Mouse (Mus musculus): ENCODE data around the gene Ppp1r16b. TPM values are rescaled to one million over a fixed set of nuclear protein-coding genes. Genes with fewer than 3 reads are reported as not detected.
"Not testable (repeated sequence)": the region's sequence is repeated elsewhere in the genome, so short reads cannot be mapped to it uniquely, and the experiment has no call there.

Gene Ppp1r16b
- polyA plus RNA-seq, 1 experiment from 2014 or later, result 2.8 TPM

DNA sequence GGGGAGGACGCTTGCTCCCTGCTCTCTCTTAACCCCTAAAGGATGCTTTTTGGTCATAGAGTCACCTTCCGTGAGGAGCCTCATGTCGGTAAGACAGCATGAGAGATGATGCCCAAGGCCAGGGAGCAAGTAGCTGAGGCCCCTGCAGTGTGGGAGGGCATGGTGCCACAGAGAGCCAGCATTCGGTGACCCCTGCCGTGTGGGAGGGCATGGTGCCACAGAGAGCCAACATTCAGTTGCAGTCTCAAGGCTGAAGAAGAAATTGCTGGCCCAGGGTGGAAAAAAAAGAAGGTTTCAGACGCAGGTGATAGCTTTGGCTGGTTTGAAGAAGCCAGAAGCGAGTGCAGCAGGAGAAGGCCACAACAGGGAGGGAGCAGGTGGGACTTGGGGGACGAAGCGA is 67.3 kb downstream of the Ppp1r16b start:
- Histone ChIP-seq H3K27me3 (ENCODE audit: control insufficient read depth, insufficient read depth, low read length) (no peaks in the 10 kb centered on the region), H3K9me3 (ENCODE audit: control insufficient read depth, low read length) (no peaks in the 10 kb centered on the region), H3K9ac (ENCODE audit: low read length) (no peak overlapping the region), H3K4me1 (replicated peaks; ENCODE audit: control insufficient read depth, insufficient read depth, low read length) (no peaks in the 10 kb centered on the region), H3K27ac (ENCODE audit: low read depth, low read length) (no peak overlapping the region), H3K4me3 (ENCODE audit: low read depth, low read length) (no peak overlapping the region), H3K36me3 (ENCODE audit: control insufficient read depth, insufficient read depth, low read length) (no peaks in the 10 kb centered on the region), H3K4me2 (ENCODE audit: low read depth, low read length, severe bottlenecking) (no peak overlapping the region)
- ATAC-seq (replicated peaks; ENCODE audit: low FRiP score) (no peak), DNase-seq (ENCODE audit: low spot score) (no peak)
- WGBS, result 85% methylated on average over 9 of the region's 9 CpGs

DNA sequence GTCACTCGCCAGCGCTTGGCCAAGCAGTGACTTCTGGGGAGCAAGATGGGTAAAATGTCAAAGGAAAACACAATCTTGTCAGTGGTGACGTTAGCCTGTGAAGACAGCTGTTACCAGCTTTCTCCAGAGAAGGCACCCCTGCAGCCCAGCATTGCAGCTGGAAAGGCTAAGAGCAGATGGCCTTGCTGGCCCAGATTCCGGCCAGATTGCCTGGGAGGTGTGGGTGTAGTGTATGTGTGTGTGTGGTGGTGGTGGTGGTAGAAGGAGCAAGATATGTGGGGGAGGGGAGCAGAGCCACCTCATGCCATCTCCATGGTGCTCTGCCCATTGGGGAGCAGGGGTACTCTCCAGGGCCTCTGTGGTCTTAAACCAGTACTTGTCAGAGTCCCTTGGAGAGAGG is 67.9 kb downstream of the Ppp1r16b start:
- Histone ChIP-seq H3K36me3 (ENCODE audit: control insufficient read depth, insufficient read depth, low read length) (no peaks in the 10 kb centered on the region), H3K4me1 (replicated peaks; ENCODE audit: control insufficient read depth, insufficient read depth, low read length) (no peaks in the 10 kb centered on the region), H3K9ac (ENCODE audit: low read length) (no peak overlapping the region), H3K4me3 (ENCODE audit: low read depth, low read length) (no peak overlapping the region), H3K27me3 (ENCODE audit: control insufficient read depth, insufficient read depth, low read length) (no peaks in the 10 kb centered on the region), H3K4me2 (ENCODE audit: low read depth, low read length, severe bottlenecking) (no peak overlapping the region), H3K27ac (ENCODE audit: low read depth, low read length) (no peak overlapping the region), H3K9me3 (ENCODE audit: control insufficient read depth, low read length) (no peaks in the 10 kb centered on the region)
- WGBS, result 92% methylated on average over 4 of the region's 4 CpGs
- no peak for ATAC-seq (replicated peaks; ENCODE audit: low FRiP score)
- DNase-seq (ENCODE audit: low spot score), result no peak

DNA sequence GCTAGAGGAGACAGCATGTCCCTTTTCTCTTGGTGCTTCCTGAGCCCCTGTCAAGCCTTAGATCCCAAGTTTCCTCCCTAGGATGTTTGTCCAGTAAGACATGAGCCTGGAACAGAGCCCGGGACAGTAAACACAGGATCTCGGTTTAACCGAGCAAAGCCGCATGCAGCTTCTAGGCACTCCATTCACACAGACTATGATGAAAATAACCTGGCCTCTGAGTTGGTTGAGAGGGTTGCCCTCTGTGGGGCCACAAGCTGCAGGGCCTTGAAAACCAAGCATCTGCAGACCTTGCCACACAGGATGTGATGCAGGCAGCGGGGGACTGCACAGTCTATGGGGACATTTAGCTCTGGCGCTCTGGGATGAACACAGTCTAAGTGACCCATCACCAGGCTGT is 68.7 kb downstream of the Ppp1r16b start:
- Histone ChIP-seq H3K36me3 (ENCODE audit: control insufficient read depth, insufficient read depth, low read length) (no peaks in the 10 kb centered on the region), H3K9me3 (ENCODE audit: control insufficient read depth, low read length) (no peaks in the 10 kb centered on the region), H3K4me2 (ENCODE audit: low read depth, low read length, severe bottlenecking) (no peak overlapping the region), H3K27ac (ENCODE audit: low read depth, low read length) (no peak overlapping the region), H3K27me3 (ENCODE audit: control insufficient read depth, insufficient read depth, low read length) (no peaks in the 10 kb centered on the region), H3K9ac (ENCODE audit: low read length) (no peak overlapping the region), H3K4me3 (ENCODE audit: low read depth, low read length) (no peak overlapping the region), H3K4me1 (replicated peaks; ENCODE audit: control insufficient read depth, insufficient read depth, low read length) (no peaks in the 10 kb centered on the region)
- DNase-seq (ENCODE audit: low spot score), result no peak
- 91% methylated on average over 6 of the region's 6 CpGs for WGBS
- ATAC-seq (replicated peaks; ENCODE audit: low FRiP score), result no peak

DNA sequence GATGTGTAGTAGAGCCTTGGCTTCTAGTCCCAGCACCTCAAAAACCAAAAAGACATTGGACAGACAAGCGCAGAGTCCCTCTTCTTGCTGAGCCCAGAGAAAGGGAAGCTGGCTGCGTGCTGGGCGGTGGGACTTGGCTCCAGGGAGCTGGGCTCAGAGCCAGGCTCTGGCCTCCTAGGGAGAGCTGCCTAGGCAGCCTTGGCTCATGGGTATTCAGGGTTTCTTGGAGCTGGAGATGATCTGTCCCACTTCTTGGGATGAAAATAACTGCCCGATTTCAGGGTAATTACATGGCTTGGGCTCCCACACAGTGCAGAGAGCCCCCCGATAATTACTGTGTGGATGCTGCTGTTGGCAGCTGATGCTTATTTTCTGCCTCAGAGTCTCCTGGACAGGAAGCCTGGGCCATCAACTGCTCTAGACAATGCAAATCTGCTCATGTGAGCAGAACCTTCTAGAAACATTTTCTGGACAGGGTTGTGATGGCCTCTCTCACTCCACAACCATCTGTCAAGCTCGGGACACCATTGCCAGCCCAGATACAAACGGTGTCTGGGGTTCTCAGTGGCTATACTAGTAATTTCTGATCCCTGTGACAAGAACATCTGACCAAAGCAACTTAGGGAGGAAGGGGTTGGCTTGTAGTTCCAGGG is 69.4 kb downstream of the Ppp1r16b start:
- 96% methylated on average over 7 of the region's 7 CpGs for WGBS
- ATAC-seq (replicated peaks; ENCODE audit: low FRiP score) (no peak), DNase-seq (ENCODE audit: low spot score) (no peak)
- Histone ChIP-seq H3K4me2 (ENCODE audit: low read depth, low read length, severe bottlenecking) (no peak overlapping the region), H3K9me3 (ENCODE audit: control insufficient read depth, low read length) (no peaks in the 10 kb centered on the region), H3K9ac (ENCODE audit: low read length) (no peak overlapping the region), H3K36me3 (ENCODE audit: control insufficient read depth, insufficient read depth, low read length) (no peaks in the 10 kb centered on the region), H3K27ac (ENCODE audit: low read depth, low read length) (no peak overlapping the region), H3K4me1 (replicated peaks; ENCODE audit: control insufficient read depth, insufficient read depth, low read length) (no peaks in the 10 kb centered on the region), H3K27me3 (ENCODE audit: control insufficient read depth, insufficient read depth, low read length) (no peaks in the 10 kb centered on the region), H3K4me3 (ENCODE audit: low read depth, low read length) (no peak overlapping the region)

DNA sequence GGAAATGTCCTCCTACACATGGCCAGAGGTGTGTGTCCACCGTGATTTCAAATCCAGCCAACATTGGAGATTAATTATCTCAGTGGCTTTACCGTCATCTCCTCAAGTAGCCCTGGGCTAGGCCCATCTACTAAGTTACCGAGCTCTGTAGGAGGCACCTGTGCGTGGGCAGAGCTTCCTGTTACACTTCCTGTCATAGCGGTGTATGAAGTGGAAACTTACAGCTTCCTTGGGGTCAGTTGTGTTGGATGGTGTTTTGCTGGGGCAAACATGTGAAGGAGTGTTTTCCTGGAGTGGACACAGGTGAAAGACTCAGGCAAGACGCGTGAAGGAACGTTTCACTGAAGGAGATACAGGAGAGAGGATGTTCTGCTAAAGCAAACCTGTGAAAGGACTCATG is 70.1 kb downstream of the Ppp1r16b start:
- H3K27ac ChIP-seq (ENCODE audit: low read depth, low read length), result no peak overlapping the region
- no peak overlapping the region for H3K4me3 ChIP-seq (ENCODE audit: low read depth, low read length)
- DNase-seq (ENCODE audit: low spot score) (no peak), ATAC-seq (replicated peaks; ENCODE audit: low FRiP score) (no peak)
- H3K9me3 ChIP-seq (ENCODE audit: control insufficient read depth, low read length), result no peaks in the 10 kb centered on the region
- H3K36me3 ChIP-seq (ENCODE audit: control insufficient read depth, insufficient read depth, low read length), result no peaks in the 10 kb centered on the region
- no peak overlapping the region for H3K4me2 ChIP-seq (ENCODE audit: low read depth, low read length, severe bottlenecking)
- no peak overlapping the region for H3K9ac ChIP-seq (ENCODE audit: low read length)
- H3K4me1 ChIP-seq (replicated peaks; ENCODE audit: control insufficient read depth, insufficient read depth, low read length), result no peaks in the 10 kb centered on the region
- no peaks in the 10 kb centered on the region for H3K27me3 ChIP-seq (ENCODE audit: control insufficient read depth, insufficient read depth, low read length)
- WGBS, result 91% methylated on average over 8 of the region's 8 CpGs

DNA sequence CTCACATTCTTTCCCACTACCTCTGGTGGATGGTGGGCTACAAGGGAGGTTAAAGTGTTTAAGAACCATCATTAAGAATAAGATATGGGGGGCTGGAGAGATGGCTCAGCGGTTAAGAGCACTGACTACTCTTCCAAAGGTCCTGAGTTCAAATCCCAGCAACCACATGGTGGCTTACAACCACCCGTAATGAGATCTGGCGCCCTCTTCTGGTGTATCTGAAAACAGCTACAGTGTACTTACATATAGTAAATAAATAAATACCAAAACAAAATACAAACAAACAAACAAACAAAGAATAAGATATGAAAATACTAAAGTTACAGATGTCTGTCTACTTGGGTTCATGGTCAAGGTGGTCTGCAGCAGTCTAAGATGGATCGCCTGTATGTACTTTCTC is 71.0 kb downstream of the Ppp1r16b start:
- not testable (repeated sequence) for H3K9me3 ChIP-seq (ENCODE audit: control insufficient read depth, low read length); DNase-seq (ENCODE audit: low spot score); H3K27ac ChIP-seq (ENCODE audit: low read depth, low read length); H3K4me3 ChIP-seq (ENCODE audit: low read depth, low read length); ATAC-seq (replicated peaks; ENCODE audit: low FRiP score); H3K4me1 ChIP-seq (replicated peaks; ENCODE audit: control insufficient read depth, insufficient read depth, low read length); H3K27me3 ChIP-seq (ENCODE audit: control insufficient read depth, insufficient read depth, low read length); H3K4me2 ChIP-seq (ENCODE audit: low read depth, low read length, severe bottlenecking); H3K36me3 ChIP-seq (ENCODE audit: control insufficient read depth, insufficient read depth, low read length); H3K9ac ChIP-seq (ENCODE audit: low read length)
- WGBS, result 85% methylated on average over 4 of the region's 4 CpGs

DNA sequence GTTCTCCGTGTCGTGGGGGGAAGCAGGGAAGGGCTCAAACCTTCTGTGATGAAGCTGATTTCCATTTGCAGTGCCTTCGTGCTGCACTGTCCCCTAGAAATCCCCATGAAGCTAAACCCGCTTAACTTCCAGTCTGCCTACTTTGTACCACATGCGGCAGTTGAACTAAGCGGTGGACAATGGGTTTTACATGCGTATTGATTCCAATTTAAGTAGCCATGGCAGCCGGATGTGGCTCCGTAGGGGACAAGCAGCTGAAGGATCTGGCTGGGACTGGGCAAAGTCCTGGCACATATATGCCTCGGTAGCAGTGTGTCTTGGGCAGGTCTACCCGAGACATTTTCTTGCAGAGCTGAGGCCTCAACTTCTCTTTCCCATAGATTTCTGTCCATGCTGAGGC is 73.4 kb downstream of the Ppp1r16b start:
- H3K27ac ChIP-seq (ENCODE audit: low read depth, low read length), result no peak overlapping the region
- no peak for ATAC-seq (replicated peaks; ENCODE audit: low FRiP score)
- no peak overlapping the region for H3K9ac ChIP-seq (ENCODE audit: low read length)
- H3K4me2 ChIP-seq (ENCODE audit: low read depth, low read length, severe bottlenecking), result no peak overlapping the region
- DNase-seq (ENCODE audit: low spot score), result no peak
- H3K4me3 ChIP-seq (ENCODE audit: low read depth, low read length), result no peak overlapping the region
- 73% methylated on average over 11 of the region's 11 CpGs for WGBS
- no peaks in the 10 kb centered on the region for H3K9me3 ChIP-seq (ENCODE audit: control insufficient read depth, low read length)
- no peaks in the 10 kb centered on the region for H3K27me3 ChIP-seq (ENCODE audit: control insufficient read depth, insufficient read depth, low read length)
- H3K36me3 ChIP-seq (ENCODE audit: control insufficient read depth, insufficient read depth, low read length), result no peaks in the 10 kb centered on the region
- H3K4me1 ChIP-seq (replicated peaks; ENCODE audit: control insufficient read depth, insufficient read depth, low read length), result no peaks in the 10 kb centered on the region

DNA sequence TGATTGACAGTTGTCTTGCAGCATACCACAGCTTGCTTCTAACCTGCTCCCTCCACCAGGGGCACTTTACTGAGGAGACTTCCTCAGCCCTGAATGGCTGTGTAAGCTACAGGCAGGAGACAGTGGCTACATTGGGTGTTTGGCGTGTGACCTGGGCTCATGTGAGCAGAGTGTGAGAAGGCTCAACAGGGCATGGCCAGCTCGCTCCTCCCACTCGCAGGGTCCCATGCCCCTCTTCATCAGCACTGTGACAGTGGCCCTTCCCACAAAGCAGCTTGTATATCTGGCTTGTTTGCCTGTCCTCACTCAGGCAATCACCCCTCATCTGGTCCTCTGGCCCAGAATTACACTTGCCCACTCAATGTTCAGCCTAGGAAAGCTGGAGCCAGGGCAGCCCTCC is 73.9 kb downstream of the Ppp1r16b start:
- Histone ChIP-seq H3K36me3 (ENCODE audit: control insufficient read depth, insufficient read depth, low read length) (no peaks in the 10 kb centered on the region), H3K4me3 (ENCODE audit: low read depth, low read length) (no peak overlapping the region), H3K4me2 (ENCODE audit: low read depth, low read length, severe bottlenecking) (no peak overlapping the region), H3K9ac (ENCODE audit: low read length) (no peak overlapping the region), H3K27me3 (ENCODE audit: control insufficient read depth, insufficient read depth, low read length) (no peaks in the 10 kb centered on the region), H3K27ac (ENCODE audit: low read depth, low read length) (no peak overlapping the region), H3K9me3 (ENCODE audit: control insufficient read depth, low read length) (no peaks in the 10 kb centered on the region), H3K4me1 (replicated peaks; ENCODE audit: control insufficient read depth, insufficient read depth, low read length) (no peaks in the 10 kb centered on the region)
- DNase-seq (ENCODE audit: low spot score), result no peak
- no peak for ATAC-seq (replicated peaks; ENCODE audit: low FRiP score)
- WGBS, result 89% methylated on average over 3 of the region's 3 CpGs

DNA sequence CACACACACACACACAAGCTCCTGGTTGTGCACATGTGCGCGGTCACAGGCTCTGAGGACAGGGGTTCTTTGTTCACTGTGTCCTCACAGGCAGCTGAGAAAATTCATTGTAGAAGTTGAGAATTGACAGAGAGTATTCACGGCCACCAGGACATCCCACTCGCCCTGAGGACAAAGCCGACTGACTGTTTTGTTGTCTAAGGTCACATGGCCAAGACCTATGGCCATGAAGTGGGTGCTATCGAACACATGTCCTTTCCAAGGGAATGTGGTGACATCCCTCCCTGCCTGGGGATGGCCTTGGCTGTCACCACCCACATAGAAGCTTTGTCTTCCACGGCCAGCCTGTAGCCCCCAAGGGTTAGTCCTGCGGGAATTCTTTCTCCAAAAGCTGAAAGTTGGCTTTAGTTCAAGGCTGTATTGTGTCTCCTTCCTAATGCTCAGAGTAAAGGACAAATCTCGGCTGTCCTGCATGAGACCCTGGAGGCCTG is 75.9 kb downstream of the Ppp1r16b start:
- ATAC-seq (replicated peaks; ENCODE audit: low FRiP score), result no peak
- Histone ChIP-seq H3K27ac (ENCODE audit: low read depth, low read length) (no peak overlapping the region), H3K4me2 (ENCODE audit: low read depth, low read length, severe bottlenecking) (no peak overlapping the region), H3K27me3 (ENCODE audit: control insufficient read depth, insufficient read depth, low read length) (no peaks in the 10 kb centered on the region), H3K4me3 (ENCODE audit: low read depth, low read length) (no peak overlapping the region), H3K4me1 (replicated peaks; ENCODE audit: control insufficient read depth, insufficient read depth, low read length) (no peaks in the 10 kb centered on the region), H3K9ac (ENCODE audit: low read length) (no peak overlapping the region), H3K36me3 (ENCODE audit: control insufficient read depth, insufficient read depth, low read length) (no peaks in the 10 kb centered on the region), H3K9me3 (ENCODE audit: control insufficient read depth, low read length) (no peaks in the 10 kb centered on the region)
- no peak for DNase-seq (ENCODE audit: low spot score)
- 68% methylated on average over 9 of the region's 9 CpGs for WGBS

All from forebrain, embryonic 11.5 days (tissue).